Mouse (Mus musculus) gastrocnemius, adult 18-20 months (tissue): ENCODE data around the gene Rab4a. TPM values are rescaled to one million over a fixed set of nuclear protein-coding genes. Genes with fewer than 3 reads are reported as not detected.
"Not testable (repeated sequence)": the region's sequence is repeated elsewhere in the genome, so short reads cannot be mapped to it uniquely, and the experiment has no call there.

Source experiments
- DNase-seq: peaks from one replicate; pipeline ENCODE4 v3.0.0; 2021; ENCODE audit warnings: low spot score
- total RNA-seq, 2 experiments: library from RNA; stranded (reverse); gene quantifications; 2 replicates each; pipeline ENCODE4 v1.2.3; 2021

The Rab4a gene
- total RNA-seq, 2 experiments from 2014 or later, result 14.8 to 14.9 TPM

- DNase-seq, result no peak
These were observed 17.2 kb upstream of the Rab4a start for GRCm38 (mm10) chr8:123788416-123789170.

- DNase-seq, result no peak
These were observed 16.3 kb upstream of the Rab4a start for GRCm38 (mm10) chr8:123789461-123789860.

- DNase-seq, result peak; percentile 87
These were observed 15.8 kb upstream of the Rab4a start for GRCm38 (mm10) chr8:123789970-123790369.

- DNase-seq, result no peak
These were observed 14.5 kb upstream of the Rab4a start for GRCm38 (mm10) chr8:123791101-123791844.

DNA sequence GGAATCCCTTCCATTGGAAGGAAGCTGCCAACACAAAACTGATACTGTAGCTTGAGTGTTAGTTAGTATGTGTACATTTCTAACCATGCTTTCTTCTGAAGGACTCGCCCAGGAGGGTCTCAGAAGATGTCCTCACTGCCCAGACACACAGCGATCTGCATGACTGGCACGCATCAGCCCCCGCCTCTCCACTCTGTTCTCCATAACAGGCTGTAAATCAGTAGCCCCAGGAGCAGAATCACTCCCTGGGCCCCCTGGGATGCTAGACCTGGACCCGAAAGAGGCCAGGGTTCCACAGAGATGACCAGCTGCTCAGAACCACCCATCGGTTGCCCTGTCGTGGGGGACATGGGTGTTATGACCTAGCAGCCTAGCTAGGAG is 13.9 kb upstream of the Rab4a start:
- DNase-seq, result no peak

DNA sequence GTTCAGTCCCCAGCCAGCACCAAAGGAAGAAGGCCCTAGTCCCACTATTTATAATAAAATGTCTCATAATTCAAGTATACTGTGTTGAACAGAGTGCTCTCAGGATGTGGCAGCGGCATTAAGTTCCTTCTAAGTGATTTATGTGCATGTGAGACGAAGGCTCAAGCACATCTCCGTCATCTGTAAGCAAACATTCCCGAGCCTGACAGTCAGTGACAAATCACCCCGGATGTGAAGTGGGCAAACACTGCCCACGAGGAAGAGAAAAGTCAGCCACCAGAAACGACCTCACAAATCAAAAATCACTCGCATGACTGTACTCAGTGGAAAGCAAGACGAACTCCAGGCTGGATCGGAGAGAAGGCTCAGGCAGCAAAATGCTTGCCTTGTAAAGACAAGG is 11.9 kb upstream of the Rab4a start:
- no peak for DNase-seq

DNA sequence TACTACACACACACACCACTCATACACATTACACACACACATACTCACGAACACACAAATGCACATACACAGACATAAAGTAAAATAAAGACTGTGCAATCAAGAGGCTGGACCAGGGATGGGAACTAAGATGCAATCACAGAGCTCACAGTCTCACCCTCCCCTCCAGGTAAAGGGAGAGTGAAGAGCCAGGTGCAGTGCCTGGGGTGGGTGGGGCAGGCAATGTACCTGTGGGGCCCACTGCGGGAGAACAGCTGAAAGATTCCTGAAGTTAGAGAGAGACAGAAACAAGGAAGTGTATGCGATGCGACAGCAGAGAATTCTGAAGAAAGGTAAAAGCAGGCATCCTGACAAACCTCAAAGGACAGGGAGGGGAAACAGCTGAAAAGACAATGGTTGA is 11.0 kb upstream of the Rab4a start:
- DNase-seq, result no peak

DNA sequence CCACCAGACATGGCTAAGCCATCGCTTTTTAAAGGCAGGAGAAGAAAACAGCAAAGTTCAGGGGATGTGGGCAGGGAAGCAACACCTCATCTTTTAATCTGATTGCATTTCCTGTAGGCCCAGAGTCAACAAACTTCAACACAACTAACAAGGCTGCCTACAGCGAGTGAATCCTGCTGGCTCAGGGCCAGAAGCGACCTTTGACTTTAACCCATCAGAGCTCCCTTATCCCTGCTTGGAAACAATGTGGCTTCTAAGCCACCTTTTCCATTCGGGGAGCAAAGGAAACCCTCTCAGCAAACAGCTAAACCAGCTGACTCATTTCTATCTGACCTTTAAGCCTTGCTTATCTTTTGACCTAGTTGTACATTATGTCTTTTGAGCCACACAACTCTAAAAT is 9.0 kb upstream of the Rab4a start:
- DNase-seq, result no peak

GRCm38 (mm10) chr8:123797928-123798327 is 7.9 kb upstream of the Rab4a start:
- no peak for DNase-seq

GRCm38 (mm10) chr8:123799434-123799833 is 6.4 kb upstream of the Rab4a start:
- no peak for DNase-seq

- DNase-seq, result no peak
These were observed 5.9 kb upstream of the Rab4a start for GRCm38 (mm10) chr8:123799885-123800284.

DNA sequence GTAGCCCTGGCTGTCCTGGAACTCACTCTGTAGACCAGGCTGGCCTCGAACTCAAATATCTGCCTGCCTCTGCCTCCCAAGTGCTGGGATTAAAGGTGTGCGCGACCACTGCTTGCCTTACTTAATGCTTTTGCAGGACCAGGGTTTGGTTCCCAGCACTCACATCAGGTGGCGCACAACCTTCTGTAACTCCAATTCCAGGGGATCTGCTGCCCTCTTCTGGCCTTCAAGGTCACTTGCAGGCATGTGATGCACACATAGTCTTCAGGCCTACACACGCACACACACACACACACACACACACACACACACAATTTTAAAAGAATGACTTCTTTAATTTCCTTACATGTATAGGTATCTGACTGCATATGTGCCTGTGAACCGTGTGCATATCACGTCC is 4.9 kb upstream of the Rab4a start:
- DNase-seq, result no peak

DNA sequence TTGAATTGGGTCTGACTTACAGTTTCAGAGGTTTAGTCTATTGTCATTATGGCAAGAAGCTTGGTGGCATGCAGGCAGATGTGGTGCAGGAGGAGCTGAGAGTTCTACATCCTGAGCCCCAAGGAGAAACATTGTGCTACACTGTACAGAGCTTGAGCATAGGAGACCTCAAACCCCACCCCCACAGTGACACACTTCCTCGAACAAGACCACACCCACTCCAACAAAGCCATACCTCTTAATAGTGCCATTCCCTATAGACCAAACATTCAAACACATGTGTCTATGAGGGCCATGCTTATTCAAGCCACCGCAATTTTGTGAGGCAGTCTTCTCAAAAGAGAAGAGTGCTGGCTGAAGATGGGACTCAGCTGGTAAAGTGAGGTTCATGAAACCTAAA is 4.2 kb upstream of the Rab4a start:
- no peak for DNase-seq

DNA sequence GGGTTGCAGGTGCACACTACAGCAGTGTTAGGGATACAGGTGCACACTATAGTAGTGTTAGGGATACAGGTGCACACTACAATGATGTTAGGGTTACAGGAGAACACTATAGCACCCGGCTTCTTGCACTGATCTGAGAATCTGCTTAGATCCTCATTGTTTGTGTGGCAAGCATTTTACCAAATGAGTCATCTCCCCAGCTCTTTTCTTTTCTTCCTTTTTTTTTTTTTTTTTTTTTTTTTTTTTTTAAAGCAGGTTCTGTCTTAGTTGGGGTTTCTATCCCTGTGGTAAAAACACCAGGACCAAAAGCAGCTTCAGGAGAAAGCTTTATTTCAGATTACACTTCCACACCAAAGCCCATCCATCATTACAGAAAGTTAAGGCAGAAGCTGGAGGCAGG is 2.1 kb upstream of the Rab4a start:
- no peak for DNase-seq

GRCm38 (mm10) chr8:123804586-123804985 is 1.2 kb upstream of the Rab4a start:
- no peak for DNase-seq

DNA sequence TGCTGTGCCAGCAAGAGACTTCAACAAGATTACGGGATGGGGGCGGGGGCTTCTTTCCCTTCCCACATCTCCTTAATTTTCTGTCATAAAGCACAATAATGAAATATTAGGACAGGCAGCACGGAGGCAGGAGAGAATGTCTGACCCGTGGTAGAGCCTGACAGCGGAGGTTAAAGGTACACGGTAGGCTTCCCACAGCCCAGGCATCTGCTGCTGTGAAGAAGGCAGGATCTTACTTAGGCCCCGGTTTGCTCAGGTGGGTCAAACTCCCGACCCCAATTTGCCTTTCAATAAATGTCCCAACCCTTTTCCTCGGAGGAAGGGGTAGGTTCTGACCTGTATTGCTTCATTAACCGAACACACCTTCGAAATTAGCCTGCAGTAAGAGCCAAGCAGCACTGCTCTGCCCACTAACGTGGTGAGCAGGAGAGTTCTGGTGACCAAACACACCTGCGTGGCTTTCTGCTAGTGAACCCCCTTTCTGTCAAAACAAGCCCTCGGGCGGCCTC is 522 bp upstream of the Rab4a start:
- DNase-seq, result no peak

DNA sequence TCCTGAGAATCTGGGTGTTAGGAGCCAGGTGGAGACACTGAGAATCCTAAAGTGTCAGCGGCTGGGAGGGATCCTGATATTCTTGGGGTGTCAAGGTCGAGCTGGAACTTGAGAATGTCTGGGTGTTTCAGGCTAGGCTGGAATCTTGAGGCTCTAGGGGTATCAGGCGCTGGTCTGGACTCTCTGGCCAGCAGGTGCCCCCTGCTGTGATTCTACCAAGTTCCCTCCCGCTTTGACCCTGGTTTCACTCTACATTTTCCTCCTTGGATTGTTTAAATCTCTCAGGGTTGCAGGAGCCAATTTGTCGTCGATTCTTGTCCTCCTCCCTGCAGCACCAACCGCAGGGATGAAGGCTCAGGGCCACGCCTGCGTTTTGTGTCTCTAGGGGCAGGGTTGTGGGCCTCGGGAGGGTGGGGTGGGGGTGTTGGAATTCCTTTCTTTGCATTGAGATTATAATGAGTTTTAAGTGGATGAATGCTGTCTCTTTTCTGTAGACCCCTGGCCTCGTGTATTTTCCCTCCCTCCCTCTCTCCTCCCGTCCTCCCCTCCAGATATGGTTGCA is 670 bp downstream of the Rab4a start:
- DNase-seq, result no peak

DNA sequence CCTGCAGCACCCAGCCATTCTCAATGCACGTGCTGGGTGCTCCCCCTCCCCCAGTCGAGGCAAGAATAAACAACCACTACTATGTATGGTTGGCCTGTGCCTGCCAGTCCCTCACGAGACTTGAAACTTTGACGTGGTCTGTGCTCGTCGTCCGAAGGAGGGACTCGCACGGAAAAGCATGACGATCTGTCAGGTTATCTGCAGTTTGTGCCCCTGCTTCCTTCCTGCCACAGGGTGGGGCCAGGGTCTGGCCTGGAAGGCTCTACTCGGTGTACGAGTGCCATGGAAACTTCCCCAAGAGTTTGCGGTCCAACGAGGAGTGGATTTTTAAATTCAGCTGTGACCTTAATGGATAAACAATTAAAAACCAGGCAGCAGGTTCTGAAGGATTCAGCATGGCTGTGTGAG is 1.2 kb downstream of the Rab4a start:
- no peak for DNase-seq

- no peak for DNase-seq
These were observed 2.2 kb downstream of the Rab4a start for GRCm38 (mm10) chr8:123807852-123808573.

- DNase-seq, result no peak
These were observed 2.9 kb downstream of the Rab4a start for GRCm38 (mm10) chr8:123808671-123809070.

DNA sequence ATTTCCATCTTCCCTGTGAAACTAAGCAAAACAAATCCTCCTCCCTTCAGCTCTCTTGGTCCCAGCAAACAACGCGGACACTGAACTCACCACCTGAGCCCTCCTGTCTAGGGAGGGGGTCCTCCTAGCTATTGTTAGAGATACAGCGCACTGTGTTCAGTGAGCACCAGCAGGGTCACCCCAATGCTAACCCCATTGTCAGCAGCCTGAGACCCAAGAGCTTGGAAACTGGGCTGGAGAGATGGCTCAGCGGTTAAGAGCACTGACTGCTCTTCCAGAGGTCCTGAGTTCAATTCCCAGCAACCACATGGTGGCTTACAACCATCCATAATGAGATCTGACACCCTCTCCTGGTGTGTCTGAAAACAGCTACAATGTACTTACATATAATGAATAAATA is 3.6 kb downstream of the Rab4a start:
- not testable (repeated sequence) for DNase-seq

- no peak for DNase-seq
These were observed 6.4 kb downstream of the Rab4a start for GRCm38 (mm10) chr8:123812227-123812626.
